Mouse (Mus musculus) cortical plate, adult 2 months (tissue): Measurements from ENCODE around the gene Dlg2.

Source experiments
- CTCF ChIP-seq: fragments of 200-500 bp; IDR thresholded peaks from 2 replicates; pipeline ENCODE4 v1.5.1; 2011; ENCODE audit warnings: mild to moderate bottlenecking, control low read depth, low read length; ENCODE audit not compliant: insufficient read depth; ENCODE audit errors: extremely low read depth
- POLR2A ChIP-seq: fragments of 200-500 bp; IDR thresholded peaks from 2 replicates; pipeline ENCODE4 v1.6.1; 2011; ENCODE audit warnings: mild to moderate bottlenecking, low read length, control low read depth; ENCODE audit not compliant: insufficient read depth; ENCODE audit errors: extremely low read depth

DNA sequence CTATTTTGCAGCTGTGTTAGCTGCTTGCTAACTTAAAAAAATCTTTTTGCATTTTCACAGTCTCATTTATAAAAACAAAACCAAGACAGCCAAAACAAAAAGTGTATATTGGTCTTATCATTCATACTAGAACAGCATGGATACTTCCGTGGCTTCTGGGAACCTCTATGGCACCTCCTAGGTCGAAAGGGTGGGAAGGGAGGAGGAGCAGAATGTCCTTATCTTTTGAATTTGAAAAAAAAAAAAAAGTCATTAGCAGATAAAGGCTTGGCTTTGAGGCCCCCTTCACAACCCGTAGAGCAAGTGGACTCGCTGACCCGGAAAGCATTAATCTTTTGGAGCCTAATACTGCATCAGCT is 785.2 kb downstream of the Dlg2 start:
- no peak for TF ChIP-seq POLR2A
- TF ChIP-seq CTCF, result no peak
